Mouse (Mus musculus) heart, adult 2 months (tissue): Measurements from ENCODE around the gene Cntn4. TPM values are rescaled to one million over a fixed set of nuclear protein-coding genes. Genes with fewer than 3 reads are reported as not detected.

Experiments used
- DNase-seq, 2 experiments: peaks; one replicate each; pipeline ENCODE4 v3.0.0; 2021
- H3K27ac ChIP-seq: fragments of 200-600 bp; 2 replicates; pipeline ENCODE4 v1.8.1; 2022
- H3K27me3 ChIP-seq: fragments of 200-500 bp; 2 replicates; pipeline ENCODE4 v1.6.1; 2012; ENCODE audit warnings: mild to moderate bottlenecking, low read length, inconsistent platforms, mixed read lengths; ENCODE audit not compliant: control insufficient read depth, insufficient read depth
- H3K36me3 ChIP-seq: fragments of 200-500 bp; 2 replicates; pipeline ENCODE4 v1.6.1; 2012; ENCODE audit warnings: low read length, inconsistent platforms; ENCODE audit not compliant: control insufficient read depth, insufficient read depth
- H3K4me1 ChIP-seq: fragments of 200-500 bp; 2 replicates; pipeline ENCODE4 v1.6.1; 2011; ENCODE audit warnings: low read length; ENCODE audit not compliant: control insufficient read depth, insufficient read depth
- H3K4me3 ChIP-seq: fragments of 200-600 bp; 2 replicates; pipeline ENCODE4 v1.8.1; 2022
- H3K79me2 ChIP-seq: fragments of 200-500 bp; replicated peaks from 2 replicates; pipeline ENCODE4 v1.6.1; 2012; ENCODE audit warnings: mild to moderate bottlenecking, inconsistent platforms, low read length, moderate library complexity, mixed read lengths; ENCODE audit not compliant: control insufficient read depth, insufficient read depth
- H3K9ac ChIP-seq: fragments of 200-500 bp; 2 replicates; pipeline ENCODE4 v1.6.1; 2012; ENCODE audit warnings: low read depth, mild to moderate bottlenecking, control low read depth, inconsistent platforms, low read length, mixed read lengths
- CTCF ChIP-seq: fragments of 200-600 bp; IDR thresholded peaks from 2 replicates; pipeline ENCODE4 v1.8.1; 2022; ENCODE audit warnings: antibody characterized with exemption, mild to moderate bottlenecking, moderate library complexity
- EP300 ChIP-seq: fragments of 200-500 bp; IDR thresholded peaks from 2 replicates; pipeline ENCODE4 v1.6.1; 2011; ENCODE audit warnings: low read depth, low read length, control low read depth; ENCODE audit not compliant: insufficient read depth
- POLR2A ChIP-seq: fragments of 200-500 bp; IDR thresholded peaks from 2 replicates; pipeline ENCODE4 v1.6.1; 2011; ENCODE audit warnings: mild to moderate bottlenecking, low read depth, low read length, control low read depth; ENCODE audit not compliant: insufficient read depth
- WGBS: fragments of 180-500 bp; shearing (Covaris S2); methylation state at CpG from one replicate; pipeline ENCODE4 v1.1.7; 2018; 5-methylcytosine and 5-hydroxymethylcytosine counted together
- intact Hi-C: fragments of 180-260 bp; cut with DNase I; formaldehyde crosslinking; loops from one replicate; pipeline ENCODE4 v1.15.1; 2025
- polyA plus RNA-seq: library from polyadenylated mRNA; depleted of rRNA; stranded (reverse); fragments of >200 nt; gene quantifications from 2 replicates; pipeline ENCODE4 v1.2.3, GENCODE M21; 2012
- total RNA-seq, 2 experiments: library from RNA; stranded (reverse); gene quantifications; 2 replicates each; pipeline ENCODE4 v1.2.3; 2021

Cntn4 gene
- total and polyA plus RNA-seq, 3 experiments, result 0.04 TPM; not detected in 2

GRCm38 (mm10) chr6:106561649-106562048 lies 884.2 kb downstream of the Cntn4 start:
- Histone ChIP-seq H3K79me2 (no peaks in the 10 kb centered on the region), H3K36me3 (no peaks in the 10 kb centered on the region), H3K27me3 (no peaks in the 10 kb centered on the region), H3K4me1 (no peaks in the 10 kb centered on the region), H3K27ac (no peak overlapping the region), H3K4me3 (no peak overlapping the region), H3K9ac (no peak overlapping the region)
- no peak for DNase-seq
- WGBS, result 76% methylated on average over 6 of the region's 6 CpGs
- intact Hi-C loops, result no loop called here
- TF ChIP-seq POLR2A (no peak), EP300 (no peak), CTCF (no peak)

DNA sequence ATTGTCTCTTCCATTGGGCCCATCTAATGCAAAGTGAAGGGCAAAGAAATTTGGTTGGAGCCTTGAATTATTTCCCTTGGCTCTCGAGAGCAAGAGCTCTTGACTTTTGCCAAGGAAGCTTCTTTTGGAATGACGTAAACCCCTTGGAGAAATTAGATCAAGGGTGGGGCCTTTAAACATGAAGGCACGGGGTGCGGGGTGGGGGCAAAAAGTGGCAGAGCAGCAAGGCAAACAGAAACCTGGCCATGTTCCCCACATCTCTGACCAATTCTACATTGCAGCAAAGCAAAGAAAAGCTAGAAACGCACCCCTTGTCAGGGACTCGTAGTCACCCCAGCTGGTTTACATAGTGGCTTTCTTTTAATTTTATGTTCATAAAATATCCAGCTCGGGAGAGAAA lies 887.9 kb downstream of the Cntn4 start:
- Histone ChIP-seq H3K4me1 (no peaks in the 10 kb centered on the region), H3K4me3 (no peak overlapping the region), H3K36me3 (no peaks in the 10 kb centered on the region), H3K9ac (no peak overlapping the region), H3K27ac (no peak overlapping the region), H3K27me3 (no peaks in the 10 kb centered on the region), H3K79me2 (no peaks in the 10 kb centered on the region)
- TF ChIP-seq EP300 (no peak), CTCF (no peak), POLR2A (no peak)
- intact Hi-C loops, result no loop called here
- WGBS, result 66% methylated on average over 7 of the region's 7 CpGs
- DNase-seq, result peak in 1 of 2 experiments; percentile 5

DNA sequence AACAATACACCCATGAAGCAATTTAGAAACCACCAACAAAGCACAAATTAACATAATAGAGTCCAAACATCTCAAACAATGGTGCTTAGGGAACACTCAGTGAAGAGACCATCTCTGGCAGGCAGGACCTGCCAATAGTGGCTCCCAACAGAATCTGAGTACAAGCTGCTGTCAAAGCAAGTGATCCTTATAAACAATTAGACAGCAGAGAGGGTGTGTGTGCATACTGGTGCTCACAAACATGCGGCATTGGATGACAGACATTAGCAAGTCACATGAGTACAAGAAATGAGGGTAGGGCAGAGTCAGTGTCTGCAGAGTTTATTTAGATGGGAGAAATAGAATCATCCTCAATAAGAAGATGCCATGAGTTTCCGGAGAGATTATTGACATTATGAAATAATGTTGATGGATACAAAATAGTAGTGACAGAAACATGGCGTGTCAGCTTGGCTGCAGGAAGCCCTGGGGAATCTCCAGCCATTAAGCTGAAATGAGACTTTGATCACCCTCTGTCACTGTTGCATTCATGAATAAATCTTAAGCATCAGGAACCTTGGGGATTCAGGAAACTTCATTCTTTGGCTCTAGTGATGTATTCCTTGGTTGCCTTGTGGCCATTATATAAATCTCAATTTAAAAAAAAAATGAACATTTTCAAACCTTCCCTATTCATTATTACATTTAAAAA lies 888.5 kb downstream of the Cntn4 start:
- H3K9ac ChIP-seq, result no peak overlapping the region
- no peaks in the 10 kb centered on the region for H3K27me3 ChIP-seq
- H3K36me3 ChIP-seq, result no peaks in the 10 kb centered on the region
- 89% methylated on average over 3 of the region's 3 CpGs for WGBS
- intact Hi-C loops, result no loop called here
- H3K27ac ChIP-seq, result no peak overlapping the region
- H3K79me2 ChIP-seq, result no peaks in the 10 kb centered on the region
- DNase-seq, result no peak
- TF ChIP-seq CTCF (no peak), POLR2A (no peak), EP300 (no peak)
- no peaks in the 10 kb centered on the region for H3K4me1 ChIP-seq
- H3K4me3 ChIP-seq, result no peak overlapping the region

DNA sequence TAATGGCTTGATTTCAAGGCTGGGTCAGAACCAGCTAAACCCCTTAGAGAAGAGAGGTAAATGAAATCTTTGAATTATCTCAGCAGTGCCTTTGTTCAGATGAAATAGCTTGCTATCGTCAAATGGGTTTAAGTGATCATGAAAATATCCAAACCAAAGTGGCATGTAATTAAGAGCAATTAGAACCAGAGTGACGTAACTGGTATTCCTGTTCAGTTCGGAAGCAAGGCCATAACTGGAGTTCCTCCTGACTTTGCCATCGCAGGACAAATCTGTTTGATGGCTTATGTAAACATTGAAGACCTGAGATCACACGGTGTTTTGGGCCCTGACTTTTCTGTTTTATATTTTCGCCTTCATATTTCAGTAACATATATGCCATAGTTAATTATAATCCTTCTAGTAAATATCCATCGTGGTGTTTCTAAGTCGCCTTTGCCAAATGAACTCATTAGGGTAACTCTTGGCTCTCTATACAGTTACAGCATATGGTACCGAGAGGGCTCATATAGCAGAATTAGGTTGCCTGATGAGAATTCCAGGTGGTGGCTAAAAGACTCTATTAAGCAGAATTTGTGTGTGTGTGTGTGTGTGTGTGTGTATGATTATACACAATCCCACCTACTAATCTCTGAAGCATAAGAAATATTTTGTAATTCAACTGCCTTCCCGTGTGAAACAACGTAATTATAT lies 889.6 kb downstream of the Cntn4 start:
- TF ChIP-seq CTCF (no peak), POLR2A (no peak), EP300 (no peak)
- Histone ChIP-seq H3K36me3 (no peaks in the 10 kb centered on the region), H3K27ac (no peak overlapping the region), H3K4me3 (no peak overlapping the region), H3K79me2 (no peaks in the 10 kb centered on the region), H3K9ac (no peak overlapping the region), H3K27me3 (no peaks in the 10 kb centered on the region), H3K4me1 (no peaks in the 10 kb centered on the region)
- DNase-seq, result no peak
- WGBS, result 81% methylated on average over 11 of the region's 11 CpGs
- intact Hi-C loops, result no loop called here

DNA sequence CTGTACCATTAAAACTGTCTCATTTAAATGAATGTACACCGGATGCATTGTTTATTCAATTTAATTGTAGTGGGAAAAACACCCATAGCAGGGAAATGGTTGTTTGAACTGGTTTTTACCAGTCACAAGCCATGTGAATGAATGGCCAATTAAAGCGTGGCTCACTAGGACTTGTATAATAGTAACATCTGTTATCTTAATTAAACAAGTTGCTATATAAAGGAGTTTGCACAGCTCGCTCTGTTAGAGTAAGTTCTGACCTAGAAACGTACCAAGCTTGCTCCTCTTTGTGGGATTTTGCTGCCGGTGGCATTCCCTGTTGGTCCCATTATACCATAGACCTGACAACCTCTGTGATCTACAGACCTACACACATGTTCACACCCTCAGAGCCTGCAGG lies 902.7 kb downstream of the Cntn4 start:
- H3K27ac ChIP-seq, result no peak overlapping the region
- no peaks in the 10 kb centered on the region for H3K36me3 ChIP-seq
- DNase-seq, result no peak
- intact Hi-C loops, result no loop called here
- no peak for TF ChIP-seq POLR2A
- TF ChIP-seq CTCF, result no peak
- TF ChIP-seq EP300, result no peak
- no peaks in the 10 kb centered on the region for H3K27me3 ChIP-seq
- H3K4me1 ChIP-seq, result no peaks in the 10 kb centered on the region
- H3K9ac ChIP-seq, result no peak overlapping the region
- no peaks in the 10 kb centered on the region for H3K79me2 ChIP-seq
- 58% methylated on average over 5 of the region's 5 CpGs for WGBS
- H3K4me3 ChIP-seq, result no peak overlapping the region

DNA sequence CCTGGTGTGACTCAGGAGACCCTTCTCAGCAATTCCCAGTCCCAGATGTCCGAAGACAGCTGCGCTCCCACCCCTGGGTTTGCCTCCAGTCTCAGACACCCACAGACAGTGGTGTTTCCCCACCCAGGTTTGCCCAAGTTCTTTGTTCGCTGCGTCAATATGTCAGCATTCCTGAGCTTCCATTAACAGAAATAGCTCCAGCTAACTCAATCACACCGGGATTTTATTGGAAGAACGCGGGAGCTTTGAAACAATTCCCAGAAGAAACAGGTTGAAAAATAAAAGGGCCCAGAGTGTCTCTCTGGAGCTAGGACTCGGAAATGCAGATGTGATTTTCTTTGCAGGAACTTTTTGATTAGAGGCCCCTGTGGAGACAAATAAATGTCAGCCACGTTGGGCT lies 916.3 kb downstream of the Cntn4 start:
- H3K36me3 ChIP-seq, result no peaks in the 10 kb centered on the region
- intact Hi-C loops, result no loop called here
- WGBS, result 32% methylated on average over 9 of the region's 9 CpGs
- no peaks in the 10 kb centered on the region for H3K4me1 ChIP-seq
- no peak for DNase-seq
- no peak for TF ChIP-seq EP300
- TF ChIP-seq POLR2A, result no peak
- no peak for TF ChIP-seq CTCF
- no peaks in the 10 kb centered on the region for H3K27me3 ChIP-seq
- no peak overlapping the region; the same call in 1 of the 2 replicates for H3K4me3 ChIP-seq
- no peak overlapping the region for H3K9ac ChIP-seq
- H3K79me2 ChIP-seq, result no peaks in the 10 kb centered on the region
- no peak overlapping the region for H3K27ac ChIP-seq
